Mouse (Mus musculus): ENCODE data around the gene Gm3045. TPM values are rescaled to one million over a fixed set of nuclear protein-coding genes. Genes with fewer than 3 reads are reported as not detected.

The Gm3045 gene
- polyA plus RNA-seq, 1 experiment from 2014 or later: not detected

DNA sequence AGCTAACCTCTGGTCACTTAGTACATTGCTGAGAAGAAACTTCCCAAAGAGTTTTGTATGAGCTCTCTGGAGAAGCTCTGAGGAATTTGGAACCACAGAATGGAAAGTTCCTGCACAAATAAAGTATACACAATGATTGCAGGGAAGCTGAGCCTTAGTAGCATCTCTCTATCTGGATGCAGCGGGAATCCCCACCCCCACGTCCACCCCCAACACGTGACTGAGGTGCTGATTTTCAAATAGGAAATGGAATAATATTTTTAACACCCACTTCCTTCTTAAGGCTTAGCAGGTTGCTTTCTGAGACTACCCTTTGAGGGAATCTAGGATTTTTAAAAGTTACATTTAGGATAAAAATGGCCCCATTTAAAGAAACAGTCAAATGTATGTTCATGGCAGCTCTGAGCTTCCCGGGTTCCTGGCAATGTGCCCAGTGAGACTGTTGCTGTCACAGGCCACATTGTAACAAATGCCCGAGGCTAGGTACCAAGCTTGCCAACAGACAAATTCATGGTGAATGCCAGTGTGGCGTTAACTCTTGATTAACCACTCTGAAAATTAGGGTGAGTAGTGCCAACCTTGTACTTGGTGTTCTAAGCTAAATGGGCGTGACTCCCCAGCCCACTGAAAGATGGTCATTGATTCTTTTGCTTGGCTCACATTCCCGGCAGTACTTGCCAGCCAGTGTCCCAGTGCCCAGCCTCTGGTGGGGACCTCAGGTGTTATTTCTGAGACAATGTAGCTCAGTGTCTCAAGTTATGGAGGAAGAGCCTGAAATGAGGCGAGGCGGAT is 23.0 kb downstream of the Gm3045 start:
- H3K36me3 ChIP-seq (ENCODE audit: control insufficient read depth, insufficient read depth, low read length): no peaks in the 10 kb centered on the region
- no peak for ATAC-seq (ENCODE audit: low FRiP score, low TSS enrichment)
- WGBS: 78% methylated on average over 10 of the region's 10 CpGs
- no peak overlapping the region for H3K4me2 ChIP-seq (replicated peaks; ENCODE audit: low read depth, low read length)
- H3K4me3 ChIP-seq (ENCODE audit: low read length): no peak overlapping the region
- H3K4me1 ChIP-seq (ENCODE audit: control insufficient read depth, insufficient read depth, low read length): no peaks in the 10 kb centered on the region; the same call in 1 of the 2 replicates
- no peak overlapping the region for H3K9ac ChIP-seq (ENCODE audit: low read depth, low read length)
- H3K9me3 ChIP-seq (ENCODE audit: control insufficient read depth, low read length): no peaks in the 10 kb centered on the region
- H3K27ac ChIP-seq (ENCODE audit: low read depth, low read length): no peak overlapping the region
- no peaks in the 10 kb centered on the region for H3K27me3 ChIP-seq (ENCODE audit: control insufficient read depth, insufficient read depth, low read length)

DNA sequence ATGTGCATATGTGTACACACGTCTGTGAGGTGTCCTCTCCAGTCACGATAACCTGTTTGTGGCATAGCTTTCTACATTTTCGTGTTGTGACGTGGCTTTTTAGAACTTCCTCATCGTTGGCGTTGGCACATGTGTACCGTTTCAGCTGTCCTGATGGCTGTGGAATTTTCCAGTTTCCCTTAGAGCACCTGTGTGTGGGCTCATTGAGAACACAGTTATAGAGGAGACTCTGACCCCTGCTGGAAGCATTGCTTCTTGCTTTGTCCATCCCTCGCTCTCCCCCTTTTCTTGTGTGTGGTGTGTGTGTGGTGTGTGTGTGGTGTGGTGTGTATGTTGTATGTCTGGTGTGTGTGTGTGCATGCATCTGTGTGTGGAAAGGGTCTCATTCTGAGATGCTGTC is 23.6 kb downstream of the Gm3045 start:
- Histone ChIP-seq H3K4me1 (ENCODE audit: control insufficient read depth, insufficient read depth, low read length) (no peaks in the 10 kb centered on the region; the same call in 1 of the 2 replicates), H3K4me3 (ENCODE audit: low read length) (no peak overlapping the region), H3K9ac (ENCODE audit: low read depth, low read length) (no peak overlapping the region), H3K27me3 (ENCODE audit: control insufficient read depth, insufficient read depth, low read length) (no peaks in the 10 kb centered on the region), H3K4me2 (replicated peaks; ENCODE audit: low read depth, low read length) (no peak overlapping the region), H3K36me3 (ENCODE audit: control insufficient read depth, insufficient read depth, low read length) (no peaks in the 10 kb centered on the region), H3K9me3 (ENCODE audit: control insufficient read depth, low read length) (no peaks in the 10 kb centered on the region), H3K27ac (ENCODE audit: low read depth, low read length) (no peak overlapping the region)
- no peak; the same call in 1 of the 2 replicates for ATAC-seq (ENCODE audit: low FRiP score, low TSS enrichment)
- WGBS: 90% methylated on average over 8 of the region's 8 CpGs

DNA sequence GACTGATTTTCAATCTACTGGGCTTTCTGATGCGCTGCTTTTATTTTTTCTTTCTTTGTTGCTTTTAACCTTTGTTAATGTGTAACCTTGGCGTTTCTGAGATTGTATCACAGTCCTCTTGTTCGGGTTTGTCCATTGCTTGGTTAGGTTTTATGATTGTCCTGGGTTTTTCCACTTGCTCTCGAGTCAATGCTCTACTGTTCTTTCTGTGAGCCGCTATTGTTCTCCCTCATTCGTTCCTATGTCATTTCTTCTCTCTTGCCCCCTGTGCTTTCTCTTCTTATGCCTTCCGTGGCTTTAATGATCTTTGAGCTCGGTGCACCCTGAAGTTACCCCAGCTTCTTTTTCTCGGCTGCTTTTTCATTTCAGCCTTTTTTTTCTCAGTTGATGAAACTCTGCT is 31.6 kb downstream of the Gm3045 start:
- Histone ChIP-seq H3K27ac (ENCODE audit: low read depth, low read length) (peak overlapping the region; percentile 25; the same call in 1 of the 2 replicates), H3K9me3 (ENCODE audit: control insufficient read depth, low read length) (no peaks in the 10 kb centered on the region), H3K36me3 (ENCODE audit: control insufficient read depth, insufficient read depth, low read length) (no peaks in the 10 kb centered on the region), H3K4me2 (replicated peaks; ENCODE audit: low read depth, low read length) (peak overlapping the region; percentile 17; the same call in 1 of the 2 replicates), H3K4me1 (ENCODE audit: control insufficient read depth, insufficient read depth, low read length) (peaks cover 3% of the 10 kb centered on the region), H3K27me3 (ENCODE audit: control insufficient read depth, insufficient read depth, low read length) (no peaks in the 10 kb centered on the region), H3K4me3 (ENCODE audit: low read length) (no peak overlapping the region), H3K9ac (ENCODE audit: low read depth, low read length) (no peak overlapping the region)
- no peak for ATAC-seq (ENCODE audit: low FRiP score, low TSS enrichment)
- WGBS: 47% methylated on average over 9 of the region's 9 CpGs

DNA sequence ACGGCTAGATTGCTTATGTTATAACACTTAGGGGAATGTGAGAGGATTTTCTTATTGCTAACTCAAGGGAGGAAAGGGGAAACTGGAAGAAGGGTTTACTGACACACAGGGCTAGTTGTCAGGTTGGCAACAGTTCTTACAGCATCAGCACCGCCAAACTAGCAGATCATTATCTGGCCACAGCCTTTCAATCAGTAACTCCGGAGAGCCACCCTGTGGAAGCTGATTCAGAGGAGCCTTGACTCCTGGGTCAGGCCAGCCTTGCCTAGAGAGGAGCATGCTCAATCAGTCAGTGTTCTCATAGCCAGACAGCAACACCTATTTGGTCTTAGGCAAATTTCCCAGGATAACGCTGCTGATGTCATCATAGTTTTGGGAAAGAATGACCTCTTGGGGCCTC is 35.1 kb downstream of the Gm3045 start:
- no peak overlapping the region for H3K27ac ChIP-seq (ENCODE audit: low read depth, low read length)
- H3K36me3 ChIP-seq (ENCODE audit: control insufficient read depth, insufficient read depth, low read length): no peaks in the 10 kb centered on the region
- WGBS: 80% methylated on average over 4 of the region's 4 CpGs
- ATAC-seq (ENCODE audit: low FRiP score, low TSS enrichment): no peak
- peaks cover 2% of the 10 kb centered on the region; the same call in 1 of the 2 replicates for H3K4me1 ChIP-seq (ENCODE audit: control insufficient read depth, insufficient read depth, low read length)
- no peaks in the 10 kb centered on the region for H3K9me3 ChIP-seq (ENCODE audit: control insufficient read depth, low read length)
- H3K4me2 ChIP-seq (replicated peaks; ENCODE audit: low read depth, low read length): no peak overlapping the region
- no peaks in the 10 kb centered on the region for H3K27me3 ChIP-seq (ENCODE audit: control insufficient read depth, insufficient read depth, low read length)
- no peak overlapping the region for H3K4me3 ChIP-seq (ENCODE audit: low read length)
- H3K9ac ChIP-seq (ENCODE audit: low read depth, low read length): no peak overlapping the region

DNA sequence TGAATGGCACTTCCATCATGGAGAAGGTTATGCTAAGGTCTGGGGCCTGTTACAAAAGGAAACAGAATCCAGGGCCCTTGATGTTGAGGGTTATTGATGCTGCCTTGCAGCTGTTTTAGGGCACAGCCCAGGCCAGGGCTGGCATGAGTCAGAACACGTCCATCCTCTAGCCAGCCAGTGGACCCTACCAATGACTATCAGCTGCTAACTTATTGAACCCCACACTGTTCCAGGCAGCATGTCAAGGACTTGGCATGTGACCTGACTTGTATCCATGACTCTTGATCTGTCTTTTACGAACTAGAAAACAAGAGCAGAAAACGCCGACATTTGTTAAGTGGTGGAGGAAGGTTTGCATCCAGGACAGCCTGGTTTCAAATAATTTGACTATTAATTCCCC is 36.4 kb downstream of the Gm3045 start:
- no peaks in the 10 kb centered on the region for H3K36me3 ChIP-seq (ENCODE audit: control insufficient read depth, insufficient read depth, low read length)
- 82% methylated on average over 4 of the region's 4 CpGs for WGBS
- H3K4me3 ChIP-seq (ENCODE audit: low read length): no peak overlapping the region
- ATAC-seq (ENCODE audit: low FRiP score, low TSS enrichment): no peak
- no peak overlapping the region for H3K4me2 ChIP-seq (replicated peaks; ENCODE audit: low read depth, low read length)
- H3K9me3 ChIP-seq (ENCODE audit: control insufficient read depth, low read length): no peaks in the 10 kb centered on the region
- H3K9ac ChIP-seq (ENCODE audit: low read depth, low read length): no peak overlapping the region
- no peaks in the 10 kb centered on the region for H3K4me1 ChIP-seq (ENCODE audit: control insufficient read depth, insufficient read depth, low read length)
- no peak overlapping the region for H3K27ac ChIP-seq (ENCODE audit: low read depth, low read length)
- no peaks in the 10 kb centered on the region for H3K27me3 ChIP-seq (ENCODE audit: control insufficient read depth, insufficient read depth, low read length)

DNA sequence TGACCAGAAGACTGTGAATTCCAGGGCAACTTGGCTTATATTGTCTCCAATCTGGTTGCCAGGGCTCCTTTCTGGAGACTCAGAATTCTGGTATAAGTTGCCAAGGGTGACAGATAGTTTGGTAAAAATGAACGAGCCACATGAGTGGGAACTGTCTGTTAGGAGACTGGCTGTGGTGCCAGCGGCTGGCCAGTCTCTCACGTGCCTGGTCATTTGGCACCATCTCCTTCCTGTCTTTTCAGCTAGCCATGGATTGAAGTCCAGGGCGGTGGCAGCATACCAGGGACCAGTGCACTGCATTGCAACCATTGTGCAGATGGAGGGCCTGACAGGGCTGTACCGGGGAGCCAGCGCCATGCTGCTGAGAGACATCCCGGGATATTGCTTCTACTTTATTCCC is 36.9 kb downstream of the Gm3045 start:
- no peak overlapping the region for H3K27ac ChIP-seq (ENCODE audit: low read depth, low read length)
- no peak overlapping the region for H3K9ac ChIP-seq (ENCODE audit: low read depth, low read length)
- no peaks in the 10 kb centered on the region for H3K27me3 ChIP-seq (ENCODE audit: control insufficient read depth, insufficient read depth, low read length)
- no peaks in the 10 kb centered on the region for H3K4me1 ChIP-seq (ENCODE audit: control insufficient read depth, insufficient read depth, low read length)
- H3K36me3 ChIP-seq (ENCODE audit: control insufficient read depth, insufficient read depth, low read length): no peaks in the 10 kb centered on the region
- no peak overlapping the region for H3K4me2 ChIP-seq (replicated peaks; ENCODE audit: low read depth, low read length)
- 92% methylated on average over 7 of the region's 7 CpGs for WGBS
- no peak for ATAC-seq (ENCODE audit: low FRiP score, low TSS enrichment)
- no peak overlapping the region for H3K4me3 ChIP-seq (ENCODE audit: low read length)
- no peaks in the 10 kb centered on the region for H3K9me3 ChIP-seq (ENCODE audit: control insufficient read depth, low read length)

DNA sequence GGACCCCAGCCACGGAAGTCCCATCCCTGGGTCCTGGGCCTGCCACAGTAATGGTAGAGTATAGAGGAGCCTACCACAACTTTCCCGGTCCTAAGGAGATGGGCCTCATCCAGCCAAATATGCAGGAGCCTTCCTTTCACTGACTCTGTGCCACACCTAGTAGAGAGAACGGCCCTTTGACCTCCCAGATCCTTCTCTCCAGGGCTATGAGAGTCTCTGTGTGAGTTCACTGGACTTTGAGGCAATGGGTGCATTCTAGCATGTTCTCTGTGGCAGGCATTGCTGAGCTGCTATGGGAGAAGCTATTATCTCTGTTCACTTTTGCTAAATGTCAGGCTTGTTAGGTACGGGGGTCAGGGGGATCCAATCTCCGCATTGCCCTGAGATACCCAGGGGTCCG is 37.4 kb downstream of the Gm3045 start:
- no peak for ATAC-seq (ENCODE audit: low FRiP score, low TSS enrichment)

DNA sequence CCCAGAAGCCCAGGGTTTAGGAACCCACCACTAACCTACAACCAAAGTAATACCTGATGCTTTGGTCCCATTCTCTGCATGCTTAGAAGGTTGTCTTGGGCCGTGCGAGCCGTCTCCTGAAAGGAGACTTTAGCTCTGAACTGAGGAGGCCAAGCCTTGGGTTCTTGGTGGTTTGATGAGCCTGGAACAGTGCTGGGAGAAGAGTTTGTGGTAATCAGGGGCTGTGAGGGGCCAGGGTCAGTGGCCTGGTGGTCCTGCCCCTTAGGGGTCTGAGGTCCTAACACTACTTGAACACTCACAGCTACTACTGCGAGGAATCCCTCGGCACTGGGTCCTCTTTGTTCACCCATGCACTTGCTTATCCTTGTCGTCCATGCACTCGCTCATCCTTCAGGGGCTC is 41.4 kb downstream of the Gm3045 start:
- no peaks in the 10 kb centered on the region for H3K36me3 ChIP-seq (ENCODE audit: control insufficient read depth, insufficient read depth, low read length)
- H3K4me3 ChIP-seq (ENCODE audit: low read length): no peak overlapping the region
- WGBS: 94% methylated on average over 7 of the region's 7 CpGs
- H3K4me1 ChIP-seq (ENCODE audit: control insufficient read depth, insufficient read depth, low read length): peaks cover 12% of the 10 kb centered on the region; the same call in 1 of the 2 replicates
- H3K27ac ChIP-seq (ENCODE audit: low read depth, low read length): no peak overlapping the region
- no peak for ATAC-seq (ENCODE audit: low FRiP score, low TSS enrichment)
- H3K9ac ChIP-seq (ENCODE audit: low read depth, low read length): no peak overlapping the region
- H3K4me2 ChIP-seq (replicated peaks; ENCODE audit: low read depth, low read length): no peak overlapping the region
- no peaks in the 10 kb centered on the region for H3K27me3 ChIP-seq (ENCODE audit: control insufficient read depth, insufficient read depth, low read length)
- H3K9me3 ChIP-seq (ENCODE audit: control insufficient read depth, low read length): no peaks in the 10 kb centered on the region

More for the DNA sequence above, 37.4 kb downstream of the Gm3045 start:
- H3K9ac ChIP-seq (ENCODE audit: low read depth, low read length): no peak overlapping the region
- H3K27me3 ChIP-seq (ENCODE audit: control insufficient read depth, insufficient read depth, low read length): no peaks in the 10 kb centered on the region
- H3K4me2 ChIP-seq (replicated peaks; ENCODE audit: low read depth, low read length): no peak overlapping the region
- no peak overlapping the region for H3K4me3 ChIP-seq (ENCODE audit: low read length)
- no peaks in the 10 kb centered on the region for H3K36me3 ChIP-seq (ENCODE audit: control insufficient read depth, insufficient read depth, low read length)
- WGBS: 84% methylated on average over 6 of the region's 6 CpGs
- no peaks in the 10 kb centered on the region for H3K9me3 ChIP-seq (ENCODE audit: control insufficient read depth, low read length)
- no peak overlapping the region for H3K27ac ChIP-seq (ENCODE audit: low read depth, low read length)
- no peaks in the 10 kb centered on the region for H3K4me1 ChIP-seq (ENCODE audit: control insufficient read depth, insufficient read depth, low read length)

DNA sequence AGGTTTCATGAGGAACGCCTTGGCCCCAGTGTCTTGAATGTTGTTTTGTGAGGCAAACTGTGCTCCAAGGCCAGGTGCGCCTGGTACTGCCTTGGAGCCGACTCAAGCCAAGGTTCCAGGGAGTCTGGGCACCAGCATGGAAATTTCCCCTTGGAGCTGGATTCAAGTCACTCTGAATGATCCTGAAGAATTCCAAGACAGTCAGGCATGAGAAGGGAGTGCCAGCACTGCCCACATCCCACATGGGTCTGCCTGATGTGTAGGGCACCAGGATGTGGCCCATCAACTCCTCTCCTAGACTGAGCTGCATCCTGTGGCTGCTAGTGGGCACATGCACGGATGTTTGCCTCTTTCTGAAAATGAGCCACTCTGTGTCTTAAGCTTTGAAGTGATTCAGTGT is 42.1 kb downstream of the Gm3045 start:
- H3K27me3 ChIP-seq (ENCODE audit: control insufficient read depth, insufficient read depth, low read length): no peaks in the 10 kb centered on the region
- H3K4me2 ChIP-seq (replicated peaks; ENCODE audit: low read depth, low read length): no peak overlapping the region
- no peak overlapping the region for H3K4me3 ChIP-seq (ENCODE audit: low read length)
- H3K9ac ChIP-seq (ENCODE audit: low read depth, low read length): no peak overlapping the region
- no peaks in the 10 kb centered on the region for H3K9me3 ChIP-seq (ENCODE audit: control insufficient read depth, low read length)
- peaks cover 12% of the 10 kb centered on the region; the same call in 1 of the 2 replicates for H3K4me1 ChIP-seq (ENCODE audit: control insufficient read depth, insufficient read depth, low read length)
- no peak overlapping the region for H3K27ac ChIP-seq (ENCODE audit: low read depth, low read length)
- no peaks in the 10 kb centered on the region for H3K36me3 ChIP-seq (ENCODE audit: control insufficient read depth, insufficient read depth, low read length)
- 85% methylated on average over 4 of the region's 4 CpGs for WGBS
- ATAC-seq (ENCODE audit: low FRiP score, low TSS enrichment): no peak

Data from kidney, embryonic 14.5 days (tissue).